Comparison of ENCODE assay signal across 8 mouse cellular contexts in genomic region chr12:73964291-73965281, GRCm38 (mm10). TPM values are rescaled to one million over a fixed set of nuclear protein-coding genes. Genes with fewer than 3 reads are reported as not detected.
DNase-seq lines count a peak whose midpoint lies in the region; ATAC-seq and TF ChIP-seq lines count a peak whose summit lies in the region.

TSS of gene Snapc1 (plus strand) at chr12:73964481.

- H3K4me1 ChIP-seq in bone marrow macrophage, adult 2 months (ENCODE audit: control insufficient read depth, insufficient read depth, low read length), result peaks cover 9% of the 10 kb centered on the region
- no peaks in the 10 kb centered on the region; the same call in 1 of the 2 replicates for H3K4me1 ChIP-seq in embryonic fibroblast, embryonic 13.5 days (ENCODE audit: control insufficient read depth, insufficient read depth, low read length)
- H3K4me1 ChIP-seq in kidney, embryonic 14.5 days (ENCODE audit: control insufficient read depth, insufficient read depth, low read length), result no peaks in the 10 kb centered on the region; the same call in 1 of the 2 replicates
- peaks cover 8% of the 10 kb centered on the region for H3K4me1 ChIP-seq in limb, embryonic 15.5 days

- no peak for TF ChIP-seq POLR2A in bone marrow macrophage, adult 2 months (IDR thresholded peaks at IDR 0.05; ENCODE audit: borderline replicate concordance, low read depth, low read length)
- peak; percentile 74 for TF ChIP-seq POLR2A in embryonic fibroblast, embryonic 13.5 days (IDR thresholded peaks at IDR 0.05; ENCODE audit: low read depth, low read length)

- H3K27me3 ChIP-seq in kidney, embryonic 14.5 days (ENCODE audit: control insufficient read depth, insufficient read depth, low read length), result no peaks in the 10 kb centered on the region
- H3K27me3 ChIP-seq in limb, embryonic 15.5 days, result no peaks in the 10 kb centered on the region

- H3K9ac ChIP-seq in kidney, embryonic 14.5 days (ENCODE audit: low read depth, low read length), result peak within 1 kb of the TSS; percentile 80
- H3K9ac ChIP-seq in limb, embryonic 15.5 days, result peak within 1 kb of the TSS; percentile 70

- ATAC-seq in kidney, embryonic 14.5 days (ENCODE audit: low FRiP score, low TSS enrichment), result peak; percentile 100
- ATAC-seq in limb, embryonic 15.5 days (ENCODE audit: insufficient number of reproducible peaks, low FRiP score, low TSS enrichment, low read depth), result peak; percentile 99

- no peaks in the 10 kb centered on the region for H3K9me3 ChIP-seq in kidney, embryonic 14.5 days (ENCODE audit: control insufficient read depth, low read length)
- H3K9me3 ChIP-seq in limb, embryonic 15.5 days, result no peaks in the 10 kb centered on the region

- H3K27ac ChIP-seq in bone marrow macrophage, adult 2 months (ENCODE audit: insufficient read depth, low read depth, low read length), result peak within 1 kb of the TSS; percentile 75
- no peak within 1 kb of the TSS for H3K27ac ChIP-seq in embryonic fibroblast, embryonic 13.5 days (ENCODE audit: insufficient read depth, low read length)
- H3K27ac ChIP-seq in kidney, embryonic 14.5 days (ENCODE audit: low read depth, low read length), result peak within 1 kb of the TSS; percentile 71; the same call in 1 of the 2 replicates
- peak within 1 kb of the TSS; percentile 83 for H3K27ac ChIP-seq in limb, embryonic 15.5 days

- peak; percentile 96 for DNase-seq in A20 (ENCODE audit: low read depth, low spot score)
- DNase-seq in heart, adult 9 months (ENCODE audit: low spot score in 2 of 2), result peak; percentile 96
- DNase-seq in monocyte, adult 2 months (ENCODE audit: low read depth in 1 of 2, low spot score in 2 of 2), result peak; percentile 91 to 96
- DNase-seq in spleen, postnatal 36 days (ENCODE audit: low spot score in 2 of 2), result peak; percentile 95 to 97

- peak within 1 kb of the TSS; percentile 95 for H3K4me3 ChIP-seq in bone marrow macrophage, adult 2 months (ENCODE audit: insufficient read depth, low read length)
- peak within 1 kb of the TSS; percentile 88 for H3K4me3 ChIP-seq in embryonic fibroblast, embryonic 13.5 days (ENCODE audit: insufficient read depth, low read length)
- peak within 1 kb of the TSS; percentile 85 for H3K4me3 ChIP-seq in kidney, embryonic 14.5 days (ENCODE audit: low read length)
- peak within 1 kb of the TSS; percentile 87 for H3K4me3 ChIP-seq in limb, embryonic 15.5 days

- peak within 1 kb of the TSS; percentile 84 for H3K4me2 ChIP-seq in kidney, embryonic 14.5 days (replicated peaks; ENCODE audit: low read depth, low read length)
- peak within 1 kb of the TSS; percentile 62 for H3K4me2 ChIP-seq in limb, embryonic 15.5 days

- 1% methylated on average over 60 of the region's 60 CpGs for WGBS in kidney, embryonic 14.5 days
- WGBS in limb, embryonic 15.5 days, result under 1% methylated on average over 60 of the region's 60 CpGs

- no peak for TF ChIP-seq CTCF in bone marrow macrophage, adult 2 months (IDR thresholded peaks at IDR 0.05; ENCODE audit: low read depth, low read length)
- TF ChIP-seq CTCF in embryonic fibroblast, embryonic 13.5 days (IDR thresholded peaks at IDR 0.05; ENCODE audit: borderline replicate concordance, insufficient read depth, low read length), result no peak

- peaks cover 17% of the 10 kb centered on the region for H3K36me3 ChIP-seq in kidney, embryonic 14.5 days (ENCODE audit: control insufficient read depth, insufficient read depth, low read length)
- H3K36me3 ChIP-seq in limb, embryonic 15.5 days, result peaks cover 20% of the 10 kb centered on the region

RNA-seq across cellular contexts. Expression of gene Snapc1, which starts in this region (rescaled TPM):
- 13.8 and 22.8 TPM in 2 replicates for polyA plus RNA-seq in bone marrow macrophage, adult 2 months (2012; ENCODE audit: insufficient read depth, insufficient read length, missing spikeins)
- polyA plus RNA-seq in embryonic fibroblast, embryonic 13.5 days (2011; ENCODE audit: insufficient read length, low read depth, missing spikeins), result 19.5 and 23.0 TPM in 2 replicates
- 15.1 and 16.1 TPM in 2 replicates for polyA plus RNA-seq in kidney, embryonic 14.5 days (2014; fragmentation: Nextera tagmentation; extraction: Ambion mirVana)
- polyA plus RNA-seq in limb, embryonic 15.5 days (2015; fragmentation: Nextera tagmentation; extraction: Ambion mirVana), result 16.2 and 21.7 TPM in 2 replicates
